Mouse (Mus musculus) limb, embryonic 14.5 days (tissue): ENCODE results near the gene Lce1h. TPM values are rescaled to one million over a fixed set of nuclear protein-coding genes. Genes with fewer than 3 reads are reported as not detected.

Experiments
- ATAC-seq: fragments of 200-750 bp; cut with Nextera tagmentation; 2 replicates; pipeline ENCODE4 v1.8.0; 2017; ENCODE audit warnings: low read depth, moderate number of reproducible peaks, moderate TSS enrichment; ENCODE audit not compliant: low FRiP score
- DNase-seq: peaks from one replicate; pipeline ENCODE4 v3.0.0-alpha.2; 2015; ENCODE audit warnings: low spot score
- H3K27ac ChIP-seq: fragments of 300-500 bp; sonication (generic); replicated peaks from 2 replicates; pipeline ENCODE4 v1.5.1; 2014; ENCODE audit warnings: low read depth, mild to moderate bottlenecking, low read length, moderate library complexity, mixed read lengths
- H3K27me3 ChIP-seq: fragments of 300-500 bp; sonication (generic); 2 replicates; pipeline ENCODE4 v1.6.1; 2014; ENCODE audit warnings: low read length, mixed read lengths; ENCODE audit not compliant: control insufficient read depth, insufficient read depth
- H3K36me3 ChIP-seq: fragments of 300-500 bp; sonication (generic); 2 replicates; pipeline ENCODE4 v1.6.1; 2014; ENCODE audit warnings: mild to moderate bottlenecking, low read length, moderate library complexity, mixed read lengths; ENCODE audit not compliant: control insufficient read depth, insufficient read depth
- H3K4me1 ChIP-seq: fragments of 300-500 bp; sonication (generic); 2 replicates; pipeline ENCODE4 v1.6.1; 2014; ENCODE audit warnings: antibody characterized with exemption, low read length, mixed read lengths; ENCODE audit not compliant: control insufficient read depth, insufficient read depth
- H3K4me2 ChIP-seq: fragments of 300-500 bp; sonication (generic); replicated peaks from 2 replicates; pipeline ENCODE4 v1.6.1; 2014; ENCODE audit warnings: low read depth, mild to moderate bottlenecking, low read length, moderate library complexity; ENCODE audit not compliant: severe bottlenecking
- H3K4me3 ChIP-seq: fragments of 300-500 bp; sonication (generic); replicated peaks from 2 replicates; pipeline ENCODE4 v1.5.1; 2014; ENCODE audit warnings: low read length
- H3K9ac ChIP-seq: fragments of 300-500 bp; sonication (generic); 2 replicates; pipeline ENCODE4 v1.6.1; 2014; ENCODE audit warnings: mild to moderate bottlenecking, low read depth, low read length, moderate library complexity; ENCODE audit not compliant: severe bottlenecking
- H3K9me3 ChIP-seq: fragments of 300-500 bp; sonication (generic); 2 replicates; pipeline ENCODE4 v1.6.1; 2016; ENCODE audit warnings: low read length; ENCODE audit not compliant: control insufficient read depth
- POLR2A ChIP-seq: fragments of 200-500 bp; IDR thresholded peaks from 2 replicates; pipeline ENCODE4 v1.8.0; 2012; ENCODE audit warnings: inconsistent platforms, mild to moderate bottlenecking, moderate library complexity, borderline replicate concordance; ENCODE audit not compliant: insufficient read depth, insufficient read length; ENCODE audit errors: extremely low read depth
- WGBS: fragments of 180-500 bp; shearing (Covaris S2); extraction: QIAGEN DNeasy Blood & Tissue Kit; methylation state at CpG from one replicate; pipeline ENCODE4 v1.1.7; 2014; 5-methylcytosine and 5-hydroxymethylcytosine counted together
- polyA plus RNA-seq, 2 experiments: library from polyadenylated mRNA; depleted of rRNA in 1 of 2; stranded (reverse) in 1 of 2; unstranded in 1 of 2; fragments of >200 nt; fragmentation: Nextera tagmentation in 1 of 2; extraction: Ambion mirVana in 1 of 2; gene quantifications; 2 replicates each; pipeline versions ENCODE4 v1.2.1 to v1.2.3; 2012 to 2014

Lce1h gene
- polyA plus RNA-seq (2012; rRNA removed) (not detected in 2 replicates), polyA plus RNA-seq (2014; fragmentation: Nextera tagmentation; extraction: Ambion mirVana) (not detected in 2 replicates)

DNA sequence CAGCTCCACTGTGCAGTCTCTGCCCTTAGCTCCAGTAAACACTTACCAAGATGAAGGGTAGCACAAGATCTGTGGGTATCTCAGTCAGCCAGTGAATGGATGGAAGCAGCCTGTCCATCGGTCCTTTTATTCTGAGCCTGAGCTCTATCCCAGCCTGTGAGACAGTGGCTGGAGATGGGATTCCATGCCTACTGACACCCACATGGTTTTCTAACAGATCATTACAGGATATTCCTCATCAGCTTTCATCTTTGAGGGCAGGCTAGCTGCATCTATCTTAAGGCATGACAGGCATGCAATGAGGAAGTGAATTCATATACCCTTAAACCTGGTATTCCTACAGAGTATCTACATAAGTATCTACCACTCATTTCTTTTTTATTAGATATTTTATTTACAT lies at the start of gene Lce1h:
Gene Lce1h (minus strand): TSS at position 101 of the 400 bp plus-strand sequence.
- WGBS: 82% methylated on average over 1 of the region's 1 CpGs
- no peak for TF ChIP-seq POLR2A
- Histone ChIP-seq H3K4me2 (no peak within 1 kb of the TSS), H3K27me3 (no peaks in the 10 kb centered on the region), H3K4me1 (no peaks in the 10 kb centered on the region), H3K36me3 (no peaks in the 10 kb centered on the region), H3K4me3 (no peak within 1 kb of the TSS), H3K27ac (no peak within 1 kb of the TSS), H3K9ac (no peak within 1 kb of the TSS), H3K9me3 (no peaks in the 10 kb centered on the region)
- ATAC-seq (no peak), DNase-seq (no peak)

DNA sequence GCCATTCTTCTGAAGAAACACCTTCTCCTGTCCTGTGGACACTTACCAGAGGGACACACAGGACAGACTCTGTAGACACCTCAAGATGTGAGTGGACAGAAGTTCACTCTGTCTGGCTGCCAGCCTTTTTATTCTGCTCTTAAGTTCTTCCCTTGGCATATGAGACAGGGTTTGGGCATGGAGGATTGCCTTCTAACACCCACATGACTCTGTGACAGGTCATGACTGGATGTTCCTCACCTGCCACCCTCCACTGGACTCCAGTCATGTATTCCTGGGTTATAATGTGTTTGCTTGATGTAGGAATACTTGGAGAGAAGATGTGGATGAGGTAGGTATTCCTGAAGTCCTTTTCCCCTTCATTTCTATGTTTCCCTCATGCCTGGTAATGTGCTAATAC lies 42.9 kb upstream of the Lce1h start, which contains the start of gene Lce1k:
Gene Lce1k (minus strand): TSS at position 101 of the 400 bp plus-strand sequence.
- Histone ChIP-seq H3K4me3 (no peak within 1 kb of the TSS), H3K9ac (no peak within 1 kb of the TSS), H3K4me2 (no peak within 1 kb of the TSS), H3K27me3 (no peaks in the 10 kb centered on the region), H3K9me3 (no peaks in the 10 kb centered on the region), H3K36me3 (no peaks in the 10 kb centered on the region), H3K27ac (no peak within 1 kb of the TSS), H3K4me1 (no peaks in the 10 kb centered on the region)
- ATAC-seq (no peak), DNase-seq (no peak)
- TF ChIP-seq POLR2A: no peak

DNA sequence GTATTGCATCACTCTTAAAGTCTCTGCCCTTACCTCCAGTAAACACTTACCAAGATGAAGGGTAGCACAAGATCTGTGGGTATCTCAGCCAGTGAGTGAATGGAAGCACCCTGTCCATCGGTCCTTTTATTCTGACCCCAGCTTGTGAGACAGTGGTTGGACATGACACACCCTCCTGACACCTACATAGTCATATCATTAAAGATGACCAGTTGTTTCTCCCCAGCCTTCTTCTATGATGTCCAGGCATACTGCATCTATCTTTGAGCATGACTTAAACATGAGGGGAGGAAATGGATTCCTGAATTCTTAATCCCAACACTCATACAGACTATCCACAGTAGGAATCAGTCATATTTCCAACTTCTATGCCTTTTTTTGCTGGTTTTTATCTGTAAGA lies 25.5 kb upstream of the Lce1h start, which contains the start of gene Lce1j:
Gene Lce1j (minus strand): TSS at position 101 of the 400 bp plus-strand sequence.
- DNase-seq (no peak), ATAC-seq (no peak)
- H3K9ac ChIP-seq: no peak within 1 kb of the TSS
- TF ChIP-seq POLR2A: no peak
- no peaks in the 10 kb centered on the region for H3K36me3 ChIP-seq
- no peak within 1 kb of the TSS for H3K4me3 ChIP-seq
- H3K4me1 ChIP-seq: no peaks in the 10 kb centered on the region
- no peak within 1 kb of the TSS for H3K27ac ChIP-seq
- 83% methylated on average over 1 of the region's 1 CpGs for WGBS
- no peak within 1 kb of the TSS for H3K4me2 ChIP-seq
- H3K9me3 ChIP-seq: no peaks in the 10 kb centered on the region
- no peaks in the 10 kb centered on the region for H3K27me3 ChIP-seq

DNA sequence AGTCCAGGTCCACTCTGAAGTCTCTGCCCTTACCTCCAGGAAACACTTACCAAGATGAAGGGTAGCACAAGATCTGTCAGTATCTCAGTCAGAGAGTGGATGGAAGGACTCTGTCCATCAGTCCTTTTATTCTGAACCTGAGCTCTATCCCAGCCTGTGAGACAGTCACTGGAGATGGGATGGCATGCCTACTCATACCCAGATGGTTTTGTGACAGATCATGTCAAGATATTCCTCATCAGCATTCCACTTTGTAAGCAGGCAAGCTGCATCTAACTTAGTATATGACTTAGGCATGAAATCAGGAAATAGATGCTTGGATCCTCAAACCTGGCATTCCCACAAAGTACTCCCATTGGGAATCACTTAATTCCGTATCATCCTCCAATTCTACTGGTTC lies 13.9 kb upstream of the Lce1h start, which contains the start of gene Lce1i:
Gene Lce1i (minus strand): TSS at position 101 of the 400 bp plus-strand sequence.
- no peaks in the 10 kb centered on the region for H3K27me3 ChIP-seq
- no peak within 1 kb of the TSS for H3K27ac ChIP-seq
- H3K9ac ChIP-seq: no peak within 1 kb of the TSS
- DNase-seq (no peak), ATAC-seq (no peak)
- no peak within 1 kb of the TSS for H3K4me3 ChIP-seq
- no peaks in the 10 kb centered on the region for H3K4me1 ChIP-seq
- 77% methylated on average over 1 of the region's 1 CpGs for WGBS
- no peaks in the 10 kb centered on the region for H3K36me3 ChIP-seq
- TF ChIP-seq POLR2A: no peak
- no peak within 1 kb of the TSS for H3K4me2 ChIP-seq
- no peaks in the 10 kb centered on the region for H3K9me3 ChIP-seq

DNA sequence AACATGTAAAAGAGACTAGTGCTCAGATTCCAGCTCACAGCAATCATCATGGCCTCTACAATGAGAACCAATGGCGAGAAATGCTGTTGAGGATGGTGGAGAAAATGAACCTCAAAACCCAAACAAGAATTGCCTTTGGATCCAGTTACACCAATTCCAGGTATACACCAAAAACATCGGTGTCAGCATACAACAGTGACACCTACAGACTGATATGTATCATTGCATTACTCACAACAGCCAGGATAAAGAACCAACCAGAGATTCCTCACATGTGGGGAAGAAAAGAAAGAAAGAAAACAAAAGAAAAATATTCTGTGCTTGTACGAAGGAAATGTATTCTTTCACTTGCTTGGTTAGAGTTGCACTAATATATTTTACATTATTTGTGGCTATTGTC lies 6.7 kb upstream of the Lce1h start:
- H3K36me3 ChIP-seq: no peaks in the 10 kb centered on the region
- no peak overlapping the region for H3K4me3 ChIP-seq
- ATAC-seq: no peak
- DNase-seq: no peak
- 24% methylated on average over 3 of the region's 3 CpGs for WGBS
- H3K27me3 ChIP-seq: no peaks in the 10 kb centered on the region
- H3K9me3 ChIP-seq: no peaks in the 10 kb centered on the region
- no peak overlapping the region for H3K27ac ChIP-seq
- no peak overlapping the region for H3K4me2 ChIP-seq
- TF ChIP-seq POLR2A: no peak
- H3K4me1 ChIP-seq: no peaks in the 10 kb centered on the region
- H3K9ac ChIP-seq: no peak overlapping the region

GRCm38 (mm10) chr3:92753197-92753596 lies 11.7 kb downstream of the Lce1h start:
- TF ChIP-seq POLR2A: no peak
- 38% methylated on average over 3 of the region's 3 CpGs for WGBS
- no peak for DNase-seq
- Histone ChIP-seq H3K36me3 (no peaks in the 10 kb centered on the region), H3K4me3 (no peak overlapping the region), H3K9ac (no peak overlapping the region), H3K4me2 (no peak overlapping the region), H3K9me3 (no peaks in the 10 kb centered on the region), H3K27me3 (no peaks in the 10 kb centered on the region), H3K27ac (no peak overlapping the region), H3K4me1 (no peaks in the 10 kb centered on the region)
- ATAC-seq: no peak
